Mouse (Mus musculus) layer of hippocampus, postnatal 14 days (tissue): ENCODE measurements around the gene A930017K11Rik. TPM values are rescaled to one million over a fixed set of nuclear protein-coding genes. Genes with fewer than 3 reads are reported as not detected.

ENCODE experiments used
- DNase-seq, 2 experiments: peaks; one replicate each; pipeline ENCODE4 v3.0.0; 2021 to 2022; ENCODE audit warnings: low spot score in 2 of 2, mixed read lengths in 1 of 2
- total RNA-seq, 2 experiments: library from RNA; stranded (reverse); gene quantifications; 2 replicates each; pipeline ENCODE4 v1.2.3; 2021

Gene A930017K11Rik
- total RNA-seq, 2 experiments from 2014 or later, result 0.14 TPM; not detected in 1

GRCm38 (mm10) chr17:25959630-25960467, 7.5 kb upstream of the A930017K11Rik start:
- DNase-seq, result no peak

GRCm38 (mm10) chr17:25958771-25959494, 6.6 kb upstream of the A930017K11Rik start:
- no peak for DNase-seq

GRCm38 (mm10) chr17:25957586-25958051, 5.3 kb upstream of the A930017K11Rik start:
- no peak for DNase-seq

- no peak for DNase-seq
These were observed 4.3 kb upstream of the A930017K11Rik start for GRCm38 (mm10) chr17:25956631-25957030.

- DNase-seq, result no peak
These were observed 3.8 kb upstream of the A930017K11Rik start for GRCm38 (mm10) chr17:25956201-25956600.

GRCm38 (mm10) chr17:25955736-25956135, 3.4 kb upstream of the A930017K11Rik start:
- no peak for DNase-seq

- no peak for DNase-seq
These were observed 2.3 kb upstream of the A930017K11Rik start for GRCm38 (mm10) chr17:25954671-25955070.

GRCm38 (mm10) chr17:25953161-25953560, 796 bp upstream of the A930017K11Rik start:
- DNase-seq, result no peak

GRCm38 (mm10) chr17:25951225-25951802, 1.1 kb downstream of the A930017K11Rik start:
- no peak for DNase-seq

GRCm38 (mm10) chr17:25950706-25951105, 1.7 kb downstream of the A930017K11Rik start:
- DNase-seq, result no peak

GRCm38 (mm10) chr17:25949981-25950380, 2.4 kb downstream of the A930017K11Rik start:
- no peak for DNase-seq

GRCm38 (mm10) chr17:25948051-25948450, 4.3 kb downstream of the A930017K11Rik start:
- no peak for DNase-seq

- no peak for DNase-seq
These were observed 4.8 kb downstream of the A930017K11Rik start for GRCm38 (mm10) chr17:25947576-25947975.

GRCm38 (mm10) chr17:25946891-25947290, 5.5 kb downstream of the A930017K11Rik start:
- no peak for DNase-seq

- DNase-seq, result no peak
These were observed 6.0 kb downstream of the A930017K11Rik start for GRCm38 (mm10) chr17:25946349-25946748.

- DNase-seq, result no peak
These were observed 6.7 kb downstream of the A930017K11Rik start for GRCm38 (mm10) chr17:25945517-25946155.

- no peak for DNase-seq
These were observed 7.8 kb downstream of the A930017K11Rik start, which contains the start of the genes Pigq and Nhlrc4 for GRCm38 (mm10) chr17:25944366-25945163. TSS of gene Pigq (minus strand) at chr17:25944936. TSS of gene Nhlrc4 (minus strand) at chr17:25944961.

GRCm38 (mm10) chr17:25943769-25944168, 8.6 kb downstream of the A930017K11Rik start:
- DNase-seq, result no peak

GRCm38 (mm10) chr17:25943221-25943620, 9.1 kb downstream of the A930017K11Rik start:
- DNase-seq, result no peak

GRCm38 (mm10) chr17:25942597-25943151, 9.7 kb downstream of the A930017K11Rik start:
- no peak for DNase-seq
